Mouse (Mus musculus): Measurements from ENCODE around the gene Wdr93. TPM values are rescaled to one million over a fixed set of nuclear protein-coding genes. Genes with fewer than 3 reads are reported as not detected.
A peak's percentile ranks its signal among the peaks of the same experiment; 100 is the strongest.

Gene Wdr93
- 0.25 TPM in 1 of 2 replicates, not detected in the other for polyA plus RNA-seq (2015; fragmentation: Nextera tagmentation; extraction: Ambion mirVana)

DNA sequence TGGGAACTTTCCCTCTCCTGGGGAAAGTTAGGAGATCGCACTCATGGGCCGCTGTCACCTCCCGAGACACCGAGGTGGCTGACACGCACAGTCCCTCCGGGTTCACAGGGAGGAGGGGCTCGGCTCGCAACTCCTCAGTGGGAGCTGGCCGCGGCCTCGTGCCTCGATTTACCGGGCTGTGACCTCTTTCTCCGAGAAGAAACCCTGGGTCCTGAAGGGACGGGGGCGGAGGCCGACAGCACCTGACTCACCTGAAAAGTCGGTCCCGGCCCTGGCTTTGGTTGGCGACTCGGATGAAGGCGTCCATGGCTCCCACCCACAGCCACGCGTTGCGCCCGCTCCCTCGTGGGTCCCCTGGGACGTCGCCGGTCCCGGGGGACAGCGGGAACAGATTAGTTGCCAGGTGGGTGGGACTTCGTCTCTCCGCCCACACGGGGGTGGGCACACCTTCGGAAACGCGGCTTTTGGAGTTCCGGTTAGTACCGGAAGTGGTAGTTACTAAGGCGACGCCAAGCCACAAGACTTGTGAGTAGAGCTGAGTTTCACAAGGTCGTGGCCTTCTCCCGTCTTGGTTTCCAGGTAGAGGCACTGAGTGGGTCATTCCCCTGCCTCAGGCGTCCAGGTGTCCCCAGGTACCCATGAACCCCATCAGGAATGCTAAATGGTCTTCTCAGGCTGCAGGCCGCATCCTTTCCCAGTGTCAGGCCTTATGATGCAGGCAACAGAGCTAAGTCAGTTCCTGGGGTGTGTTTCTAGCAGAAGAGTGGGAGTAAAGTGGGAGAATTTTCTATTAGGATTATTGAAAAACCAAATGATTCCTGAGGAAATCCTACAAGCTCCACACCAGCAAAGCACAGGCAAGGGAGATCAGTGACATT lies at the start of gene Wdr93, which contains the start of gene Pex11a:
TSS of gene Wdr93 (plus strand) at position 505 of the 878 bp plus-strand sequence.
TSS of gene Pex11a (minus strand) at position 473 of the 878 bp plus-strand sequence.
- Histone ChIP-seq H3K27me3 (no peaks in the 10 kb centered on the region; the same call in 1 of the 2 replicates), H3K4me3 (peak within 1 kb of the TSS; percentile 66), H3K27ac (no peak within 1 kb of the TSS), H3K4me1 (peaks cover 5% of the 10 kb centered on the region; the same call in 1 of the 2 replicates), H3K9ac (peak within 1 kb of the TSS; percentile 60), H3K4me2 (peak within 1 kb of the TSS; percentile 92), H3K9me3 (no peaks in the 10 kb centered on the region), H3K36me3 (0 out of 2 replicates have a peak, but pooled peaks cover 3% of the 10 kb centered on the region)
- WGBS, result 3% methylated on average over 46 of the region's 46 CpGs
- peak; percentile 65; the same call in 1 of the 2 replicates for ATAC-seq (ENCODE audit: insufficient number of reproducible peaks, low FRiP score, low TSS enrichment, low read depth)

DNA sequence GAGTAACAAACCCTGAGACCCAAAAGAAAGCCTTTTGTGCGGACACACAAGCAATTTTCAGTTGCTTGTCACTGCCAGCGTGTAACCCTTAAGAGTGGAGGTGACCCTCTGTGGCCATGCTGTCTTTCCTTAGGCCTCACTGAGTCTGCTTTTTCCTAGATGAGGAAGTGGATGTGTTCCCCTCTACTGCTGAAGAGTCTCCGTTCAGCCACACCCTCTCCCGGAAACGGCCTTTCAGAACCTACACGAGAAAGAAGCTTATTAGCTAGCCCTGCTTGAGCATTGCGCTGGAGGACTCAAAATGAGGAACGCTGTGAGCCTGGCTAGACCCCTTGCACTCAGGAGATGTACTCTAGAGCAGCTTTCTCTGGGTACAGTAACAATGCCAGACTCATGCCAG lies 46.5 kb upstream of the Wdr93 start:
- WGBS, result 87% methylated on average over 8 of the region's 8 CpGs
- Histone ChIP-seq H3K27ac (no peak overlapping the region), H3K4me2 (no peak overlapping the region), H3K4me3 (no peak overlapping the region), H3K9ac (no peak overlapping the region), H3K4me1 (no peaks in the 10 kb centered on the region), H3K9me3 (no peaks in the 10 kb centered on the region), H3K36me3 (peaks cover 93% of the 10 kb centered on the region), H3K27me3 (no peaks in the 10 kb centered on the region)
- ATAC-seq (ENCODE audit: insufficient number of reproducible peaks, low FRiP score, low TSS enrichment, low read depth), result no peak

DNA sequence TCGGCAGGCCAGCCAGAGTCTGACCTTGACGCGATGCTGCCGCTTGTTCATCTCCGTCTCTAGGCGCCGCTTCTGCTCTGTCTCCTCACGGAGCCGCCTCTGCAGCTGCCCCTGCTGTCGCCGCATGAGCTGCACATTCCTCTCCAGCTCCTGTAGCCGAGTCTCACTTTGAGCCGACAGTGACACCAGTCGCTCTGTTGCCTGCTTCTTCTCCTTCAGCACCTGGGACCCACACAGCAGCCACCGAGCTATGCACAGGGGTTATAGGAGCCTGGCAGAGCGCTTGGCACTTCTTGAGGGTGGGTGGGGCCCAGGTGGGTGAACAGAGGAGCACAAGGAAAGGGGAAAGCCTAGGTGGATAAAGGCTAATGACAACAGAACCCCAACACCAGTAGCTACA lies 40.2 kb upstream of the Wdr93 start:
- Histone ChIP-seq H3K9ac (no peak overlapping the region), H3K4me1 (no peaks in the 10 kb centered on the region), H3K36me3 (peaks cover 98% of the 10 kb centered on the region), H3K4me3 (no peak overlapping the region), H3K4me2 (no peak overlapping the region), H3K27ac (no peak overlapping the region), H3K27me3 (no peaks in the 10 kb centered on the region), H3K9me3 (no peaks in the 10 kb centered on the region)
- ATAC-seq (ENCODE audit: insufficient number of reproducible peaks, low FRiP score, low TSS enrichment, low read depth), result no peak
- 80% methylated on average over 16 of the region's 16 CpGs for WGBS

DNA sequence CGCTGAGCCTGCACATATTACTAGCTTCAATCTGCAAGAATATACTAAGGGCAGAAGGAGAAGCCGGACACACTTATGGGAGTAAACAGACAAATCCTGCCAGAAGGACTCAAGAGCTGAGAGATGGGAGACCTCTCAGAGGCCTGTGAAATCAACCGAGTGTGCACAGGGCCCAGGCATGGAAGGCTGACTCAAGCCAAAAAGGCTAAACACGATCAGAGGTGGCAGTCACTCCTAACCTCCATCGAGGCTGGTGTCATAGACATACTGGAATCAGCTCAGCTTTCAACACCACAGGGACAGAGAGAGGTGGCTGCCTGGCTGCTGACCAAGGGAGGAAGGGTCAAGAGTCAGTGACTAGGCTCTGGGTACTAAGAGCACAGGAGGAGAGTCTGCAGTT lies 37.8 kb upstream of the Wdr93 start:
- Histone ChIP-seq H3K9me3 (no peaks in the 10 kb centered on the region), H3K4me1 (peaks cover 5% of the 10 kb centered on the region), H3K4me3 (no peak overlapping the region), H3K9ac (no peak overlapping the region), H3K27me3 (peaks cover 10% of the 10 kb centered on the region), H3K36me3 (peaks cover 92% of the 10 kb centered on the region), H3K27ac (no peak overlapping the region), H3K4me2 (no peak overlapping the region)
- WGBS, result 88% methylated on average over 5 of the region's 5 CpGs
- no peak for ATAC-seq (ENCODE audit: insufficient number of reproducible peaks, low FRiP score, low TSS enrichment, low read depth)

DNA sequence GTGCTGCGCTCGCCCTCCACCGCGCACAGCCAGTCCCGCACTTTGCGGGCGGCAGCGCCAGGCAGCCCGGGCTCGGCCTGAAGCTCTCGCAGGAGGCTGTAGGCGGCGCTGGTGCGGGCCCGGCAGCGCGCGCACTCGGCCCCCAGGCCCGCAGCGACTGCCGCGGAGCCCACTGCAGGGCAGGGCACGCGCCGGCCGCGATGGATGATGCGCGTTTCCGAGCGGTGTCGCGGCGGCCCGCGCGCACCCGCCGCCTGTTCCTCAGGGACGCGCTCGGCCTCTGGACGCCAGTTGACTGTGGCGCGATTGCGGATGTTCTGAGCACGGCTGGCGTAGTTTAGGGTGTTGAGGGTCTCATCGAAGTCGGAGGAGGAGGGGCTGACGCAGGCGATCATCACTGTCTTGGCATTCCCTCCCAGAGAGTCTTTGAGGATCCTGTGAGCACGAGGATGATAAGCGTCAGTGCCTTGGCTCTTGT lies 32.8 kb upstream of the Wdr93 start:
- no peak for ATAC-seq (ENCODE audit: insufficient number of reproducible peaks, low FRiP score, low TSS enrichment, low read depth)
- Histone ChIP-seq H3K9ac (0 out of 2 replicates have a peak overlapping the region, but pooled peaks have one; percentile 23), H3K9me3 (no peaks in the 10 kb centered on the region), H3K27me3 (peaks cover 25% of the 10 kb centered on the region), H3K4me2 (peak overlapping the region; percentile 69), H3K4me3 (peak overlapping the region; percentile 39), H3K27ac (no peak overlapping the region), H3K36me3 (peaks cover 49% of the 10 kb centered on the region), H3K4me1 (peaks cover 17% of the 10 kb centered on the region)
- WGBS, result 5% methylated on average over 55 of the region's 55 CpGs

DNA sequence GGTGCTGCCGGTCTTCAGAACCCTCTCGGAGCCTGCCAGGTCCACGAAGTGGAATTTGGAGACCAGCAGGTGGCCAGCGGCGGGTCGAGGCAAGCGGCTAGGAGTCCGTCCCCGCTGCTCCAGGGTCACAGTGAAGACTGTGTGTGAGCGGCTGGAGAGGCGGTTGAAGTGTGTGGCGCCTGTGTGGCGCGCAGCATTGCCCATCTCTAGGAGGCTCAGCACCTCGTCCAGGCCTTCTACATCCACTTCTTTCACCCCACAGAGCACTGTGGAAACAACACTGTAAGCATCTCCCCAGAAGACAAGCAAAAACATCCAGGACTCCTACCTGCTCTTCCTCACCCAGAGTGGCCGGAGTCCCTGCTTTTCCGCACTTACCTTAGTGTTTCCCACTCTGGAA lies 32.1 kb upstream of the Wdr93 start:
- peak overlapping the region; percentile 39; the same call in 1 of the 2 replicates for H3K4me3 ChIP-seq
- no peak overlapping the region for H3K9ac ChIP-seq
- peaks cover 17% of the 10 kb centered on the region for H3K4me1 ChIP-seq
- peaks cover 44% of the 10 kb centered on the region for H3K36me3 ChIP-seq
- no peaks in the 10 kb centered on the region for H3K9me3 ChIP-seq
- 48% methylated on average over 17 of the region's 17 CpGs for WGBS
- H3K27ac ChIP-seq, result no peak overlapping the region
- no peak overlapping the region; the same call in 1 of the 2 replicates for H3K4me2 ChIP-seq
- peaks cover 25% of the 10 kb centered on the region for H3K27me3 ChIP-seq
- ATAC-seq (ENCODE audit: insufficient number of reproducible peaks, low FRiP score, low TSS enrichment, low read depth), result no peak

DNA sequence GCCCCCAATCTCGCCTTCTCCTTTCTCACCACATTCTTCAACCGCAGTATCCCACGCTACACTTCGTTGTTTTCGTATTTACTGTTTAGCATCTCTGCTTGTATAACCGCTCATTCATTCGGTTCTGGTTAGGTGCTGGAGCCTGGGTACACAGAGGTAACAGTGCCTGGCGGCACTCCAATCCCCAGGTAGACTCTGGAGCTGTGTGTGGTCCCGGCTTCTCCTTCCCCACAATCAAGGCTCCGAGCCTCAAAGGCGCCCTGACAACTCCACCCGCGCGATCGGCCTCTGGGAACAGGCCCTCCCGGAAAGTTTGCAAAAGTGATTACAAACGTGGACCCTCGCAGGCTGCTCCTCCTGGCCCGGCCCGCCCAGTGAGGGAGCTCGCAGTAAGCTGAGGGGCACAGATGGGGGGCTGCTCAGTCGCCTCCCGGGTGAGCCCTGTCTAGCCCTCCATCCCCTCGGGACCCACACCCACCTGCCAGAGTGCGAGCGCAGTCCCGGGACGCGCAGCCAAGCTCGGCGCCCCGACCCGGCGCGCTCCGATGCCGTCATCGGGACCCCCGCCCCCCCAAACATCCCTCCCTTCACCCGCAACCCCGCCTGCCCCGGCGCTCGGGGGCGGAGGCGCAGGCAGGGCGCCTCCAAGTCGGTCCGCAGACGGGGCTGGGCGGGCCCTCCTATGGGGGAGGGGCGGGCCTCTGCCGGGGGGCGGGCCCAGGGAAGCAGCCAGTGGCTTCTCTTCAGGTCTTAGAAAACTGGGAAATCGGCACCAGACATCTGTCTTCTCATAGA lies 27.6 kb upstream of the Wdr93 start, which contains the start of gene Kif7:
TSS of gene Kif7 (minus strand) at position 534 of the 795 bp plus-strand sequence.
- Histone ChIP-seq H3K27me3 (peaks cover 19% of the 10 kb centered on the region), H3K4me2 (peak within 1 kb of the TSS; percentile 80), H3K36me3 (peaks cover 7% of the 10 kb centered on the region; the same call in 1 of the 2 replicates), H3K9me3 (no peaks in the 10 kb centered on the region), H3K9ac (peak within 1 kb of the TSS; percentile 63), H3K4me3 (peak within 1 kb of the TSS; percentile 72), H3K27ac (peak within 1 kb of the TSS; percentile 59), H3K4me1 (peaks cover 14% of the 10 kb centered on the region)
- peak; percentile 91 for ATAC-seq (ENCODE audit: insufficient number of reproducible peaks, low FRiP score, low TSS enrichment, low read depth)
- WGBS, result under 1% methylated on average over 48 of the region's 55 CpGs

DNA sequence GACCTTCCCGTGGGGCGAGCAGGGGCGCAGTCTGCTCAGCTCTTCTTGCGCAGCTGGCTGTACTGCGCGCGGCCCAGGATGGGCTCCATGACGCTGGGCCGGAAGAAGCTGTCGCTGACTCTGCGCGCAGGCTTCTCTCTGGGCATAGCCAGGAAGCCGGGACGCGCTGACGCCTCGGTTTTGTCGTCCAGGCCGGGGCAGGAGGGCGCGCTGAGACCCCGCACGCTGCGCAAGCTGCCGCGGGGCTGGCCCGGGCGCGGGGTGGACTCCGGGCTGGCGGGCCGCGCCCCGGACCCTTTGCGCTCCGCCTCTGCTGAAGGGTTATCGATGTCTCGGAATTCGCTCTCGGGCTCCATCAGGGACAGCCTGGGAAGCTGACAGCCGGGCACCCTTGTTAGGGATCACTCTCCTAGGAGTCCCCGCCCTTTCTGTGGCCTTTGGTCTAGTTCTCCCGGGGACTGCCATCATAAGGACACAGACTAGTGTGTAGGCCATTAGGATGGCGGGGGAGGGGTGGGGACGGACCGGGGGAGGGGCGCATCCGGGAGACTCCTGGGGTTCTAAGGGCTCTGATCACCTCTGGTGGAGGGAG lies 21.5 kb upstream of the Wdr93 start:
- Histone ChIP-seq H3K36me3 (no peaks in the 10 kb centered on the region), H3K27me3 (peaks cover 25% of the 10 kb centered on the region), H3K4me3 (peak overlapping the region; percentile 67), H3K4me2 (peak overlapping the region; percentile 92), H3K27ac (peak overlapping the region; percentile 33; the same call in 1 of the 2 replicates), H3K4me1 (peaks cover 9% of the 10 kb centered on the region), H3K9ac (peak overlapping the region; percentile 68), H3K9me3 (no peaks in the 10 kb centered on the region)
- ATAC-seq (ENCODE audit: insufficient number of reproducible peaks, low FRiP score, low TSS enrichment, low read depth), result peak; percentile 62; the same call in 1 of the 2 replicates
- under 1% methylated on average over 48 of the region's 48 CpGs for WGBS

DNA sequence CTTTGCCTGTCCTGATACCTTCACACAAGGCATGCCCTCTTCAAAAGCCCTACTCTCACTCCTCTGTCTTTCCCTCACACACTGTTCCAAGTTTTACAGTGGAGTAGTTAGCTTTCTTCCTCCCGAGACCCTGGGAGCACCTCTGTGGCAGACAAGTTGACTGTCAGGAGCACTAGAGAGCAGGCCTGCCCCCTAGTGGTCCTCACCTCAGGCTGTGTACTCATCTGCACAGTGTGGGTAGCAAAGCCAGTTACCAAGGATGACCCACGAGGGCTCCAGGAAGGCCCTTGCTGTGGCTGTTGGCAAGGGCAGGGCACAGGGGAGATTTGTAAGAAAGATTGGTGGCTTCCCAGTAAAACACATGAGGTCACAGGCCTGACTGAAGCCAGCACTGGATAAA lies 15.9 kb upstream of the Wdr93 start:
- Histone ChIP-seq H3K4me1 (peaks cover 4% of the 10 kb centered on the region; the same call in 1 of the 2 replicates), H3K4me3 (no peak overlapping the region), H3K9ac (no peak overlapping the region), H3K27me3 (peaks cover 16% of the 10 kb centered on the region), H3K4me2 (no peak overlapping the region), H3K9me3 (no peaks in the 10 kb centered on the region), H3K36me3 (no peaks in the 10 kb centered on the region), H3K27ac (no peak overlapping the region)
- ATAC-seq (ENCODE audit: insufficient number of reproducible peaks, low FRiP score, low TSS enrichment, low read depth), result no peak
- 10% methylated on average over 2 of the region's 2 CpGs for WGBS

DNA sequence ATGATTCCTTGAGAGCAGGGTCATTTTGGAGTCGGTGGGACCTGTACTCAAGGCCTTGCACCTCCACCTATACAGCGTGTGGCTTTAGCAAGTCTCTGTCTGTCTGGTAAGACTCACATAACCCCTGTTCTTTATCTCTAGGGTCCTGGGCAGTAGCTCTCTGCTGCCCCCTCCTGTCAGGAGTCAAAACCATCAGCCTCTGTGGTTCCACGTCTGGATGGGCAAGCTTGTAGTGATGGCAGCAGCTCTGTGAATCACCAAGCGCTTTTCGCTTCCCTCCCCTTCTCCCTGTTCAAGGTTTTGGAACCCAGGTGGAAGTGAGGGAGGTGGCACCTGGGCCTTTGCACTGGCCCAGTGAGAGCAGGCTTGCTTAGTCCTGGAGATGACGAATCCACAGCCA lies 14.7 kb upstream of the Wdr93 start:
- no peak for ATAC-seq (ENCODE audit: insufficient number of reproducible peaks, low FRiP score, low TSS enrichment, low read depth)
- Histone ChIP-seq H3K4me2 (no peak overlapping the region), H3K27ac (no peak overlapping the region), H3K27me3 (peaks cover 5% of the 10 kb centered on the region; the same call in 1 of the 2 replicates), H3K4me3 (no peak overlapping the region), H3K9me3 (no peaks in the 10 kb centered on the region), H3K4me1 (0 out of 2 replicates have a peak, but pooled peaks cover 2% of the 10 kb centered on the region), H3K9ac (no peak overlapping the region), H3K36me3 (no peaks in the 10 kb centered on the region)
- whole genome bisulfite sequencing, result 22% methylated on average over 6 of the region's 6 CpGs

DNA sequence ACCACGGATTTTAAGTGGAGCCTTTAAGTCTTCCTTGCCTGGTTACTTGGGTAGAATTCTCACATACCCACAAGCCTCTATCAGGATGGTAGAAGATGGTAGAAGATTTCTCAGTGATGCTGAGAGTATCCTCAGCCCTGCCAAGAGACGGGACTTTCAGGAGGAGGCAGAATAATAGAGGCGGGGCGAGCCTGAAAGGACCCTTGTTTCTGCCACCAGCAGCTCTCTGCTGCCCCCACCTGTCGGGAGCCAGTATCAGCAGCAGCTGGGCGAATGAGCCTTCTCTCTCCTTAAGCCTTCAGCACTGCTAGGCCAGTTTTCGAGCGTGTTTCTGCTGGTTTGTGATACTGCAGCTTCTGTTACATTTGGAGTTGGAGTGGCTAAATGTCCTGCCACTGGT lies 13.8 kb upstream of the Wdr93 start:
- Histone ChIP-seq H3K9ac (no peak overlapping the region), H3K4me2 (no peak overlapping the region), H3K36me3 (no peaks in the 10 kb centered on the region), H3K27ac (no peak overlapping the region), H3K4me1 (0 out of 2 replicates have a peak, but pooled peaks cover 2% of the 10 kb centered on the region), H3K27me3 (0 out of 2 replicates have a peak, but pooled peaks cover 4% of the 10 kb centered on the region), H3K9me3 (no peaks in the 10 kb centered on the region), H3K4me3 (no peak overlapping the region)
- WGBS, result 5% methylated on average over 8 of the region's 8 CpGs
- ATAC-seq (ENCODE audit: insufficient number of reproducible peaks, low FRiP score, low TSS enrichment, low read depth), result no peak

Data from limb, embryonic 15.5 days (tissue).